Mouse (Mus musculus) limb, embryonic 12.5 days (tissue): ENCODE data around the gene Aebp1. TPM values are rescaled to one million over a fixed set of nuclear protein-coding genes. Genes with fewer than 3 reads are reported as not detected.

Source experiments
- ATAC-seq: fragments of 200-750 bp; cut with Nextera tagmentation; 2 replicates; pipeline ENCODE4 v1.8.0; 2017; ENCODE audit warnings: low read depth, moderate TSS enrichment; ENCODE audit not compliant: insufficient number of reproducible peaks, insufficient read depth, low FRiP score, low TSS enrichment
- H3K27ac ChIP-seq: fragments of 300-500 bp; sonication (generic); 2 replicates; pipeline ENCODE4 v1.5.1; 2016; ENCODE audit warnings: mild to moderate bottlenecking, moderate library complexity
- H3K27me3 ChIP-seq: fragments of 300-500 bp; sonication (generic); 2 replicates; pipeline ENCODE4 v1.6.1; 2016; ENCODE audit warnings: mild to moderate bottlenecking, moderate library complexity
- H3K36me3 ChIP-seq: fragments of 300-500 bp; sonication (generic); 2 replicates; pipeline ENCODE4 v1.6.1; 2016; ENCODE audit warnings: mild to moderate bottlenecking, moderate library complexity
- H3K4me1 ChIP-seq: fragments of 300-500 bp; sonication (generic); replicated peaks from 2 replicates; pipeline ENCODE4 v1.6.1; 2016
- H3K4me2 ChIP-seq: fragments of 300-500 bp; sonication (generic); 2 replicates; pipeline ENCODE4 v1.6.1; 2016; ENCODE audit warnings: mild to moderate bottlenecking, moderate library complexity
- H3K4me3 ChIP-seq: fragments of 300-500 bp; sonication (generic); replicated peaks from 2 replicates; pipeline ENCODE4 v1.5.1; 2016; ENCODE audit warnings: mild to moderate bottlenecking
- H3K9ac ChIP-seq: fragments of 300-500 bp; sonication (generic); replicated peaks from 2 replicates; pipeline ENCODE4 v1.6.1; 2016; ENCODE audit warnings: mild to moderate bottlenecking, moderate library complexity
- H3K9me3 ChIP-seq: fragments of 300-500 bp; sonication (generic); 2 replicates; pipeline ENCODE4 v1.6.1; 2016; ENCODE audit warnings: mild to moderate bottlenecking, moderate library complexity
- WGBS: fragments of 180-500 bp; shearing (Covaris S2); methylation state at CpG from one replicate; pipeline ENCODE4 v1.1.7; 2016; 5-methylcytosine and 5-hydroxymethylcytosine counted together
- polyA plus RNA-seq: library from polyadenylated mRNA; unstranded; fragments of >200 nt; fragmentation: Nextera tagmentation; extraction: Ambion mirVana; gene quantifications from 2 replicates; pipeline ENCODE4 v1.2.1, GENCODE M21; 2016

Aebp1 gene
- polyA plus RNA-seq, 1 experiment from 2014 or later = 12.5 TPM

DNA sequence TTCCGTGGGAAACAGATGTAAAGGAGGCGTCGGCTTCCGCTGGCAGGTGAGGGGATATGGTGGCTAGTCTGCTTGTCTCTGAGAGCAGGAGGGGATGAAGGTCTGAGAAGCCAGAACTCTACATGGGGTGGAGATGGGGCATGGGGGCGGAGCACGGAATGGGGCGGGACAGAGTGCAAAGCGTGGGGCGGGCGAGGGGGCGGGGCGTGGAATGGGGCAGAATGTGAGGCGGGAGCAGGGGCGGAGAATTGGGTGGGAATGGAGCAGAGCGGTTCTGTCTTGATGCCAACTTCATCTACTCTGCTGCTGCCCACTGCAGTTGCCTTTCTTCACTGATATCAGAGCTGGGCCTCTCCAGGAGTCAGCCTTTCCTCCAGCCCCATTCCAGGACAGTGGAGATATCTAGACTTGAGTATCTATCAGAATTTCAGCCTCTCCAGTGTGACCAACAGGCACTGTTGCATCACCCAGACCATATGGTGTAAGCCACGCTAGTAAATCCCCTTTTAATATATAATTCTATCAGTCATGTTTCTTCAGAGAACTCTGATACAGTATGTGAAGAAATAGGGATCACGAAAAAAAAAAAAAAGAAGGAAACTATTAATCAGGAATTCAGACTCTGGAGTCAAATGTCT lies 58.7 kb downstream of the Aebp1 start:
- 0 out of 2 replicates have a peak, but pooled peaks cover 7% of the 10 kb centered on the region for H3K27me3 ChIP-seq
- ATAC-seq = no peak
- H3K9me3 ChIP-seq = no peaks in the 10 kb centered on the region
- WGBS = 38% methylated on average over 17 of the region's 17 CpGs
- H3K9ac ChIP-seq = no peak overlapping the region
- no peaks in the 10 kb centered on the region for H3K4me1 ChIP-seq
- H3K36me3 ChIP-seq = no peaks in the 10 kb centered on the region
- H3K4me3 ChIP-seq = no peak overlapping the region
- H3K4me2 ChIP-seq = no peak overlapping the region
- no peak overlapping the region for H3K27ac ChIP-seq

Other genes starting within 250 kb of the Aebp1 start
- gene Mrps24, start 146.3 kb upstream of the Aebp1 start, polyA plus RNA-seq = 168 and 177 TPM in 2 replicates
- gene Urgcp, start 99.6 kb upstream of the Aebp1 start, polyA plus RNA-seq = 24.6 and 25.7 TPM in 2 replicates
- 122 and 123 TPM in 2 replicates for gene Dbnl, start 73.5 kb upstream of the Aebp1 start, polyA plus RNA-seq
- gene Pgam2, start 58.2 kb upstream of the Aebp1 start, polyA plus RNA-seq = 36.5 and 39.0 TPM in 2 replicates
- 9.0 and 10.0 TPM in 2 replicates for gene Polm, start 23.9 kb upstream of the Aebp1 start, polyA plus RNA-seq
- 127 and 129 TPM in 2 replicates for gene Pold2, start 16.3 kb downstream of the Aebp1 start, polyA plus RNA-seq
- gene Myl7, start 36.8 kb downstream of the Aebp1 start, polyA plus RNA-seq = 1.3 and 2.4 TPM in 2 replicates
- gene Gck, start 88.1 kb downstream of the Aebp1 start, polyA plus RNA-seq = 0.78 and 0.90 TPM in 2 replicates
- 52.8 and 57.9 TPM in 2 replicates for gene Ykt6, start 93.7 kb downstream of the Aebp1 start, polyA plus RNA-seq
- gene Camk2b, start 204.4 kb downstream of the Aebp1 start, polyA plus RNA-seq = 0.74 and 0.91 TPM in 2 replicates